Mouse (Mus musculus): ENCODE data around the gene Tbce. TPM values are rescaled to one million over a fixed set of nuclear protein-coding genes. Genes with fewer than 3 reads are reported as not detected.

The Tbce gene
- 46.7 TPM for polyA plus RNA-seq (2014; fragmentation: Illumina TruSeq; extraction: RNeasy Lipid Tissue Mini Kit (QIAGEN cat#74804); ENCODE audit: low read depth, low replicate concordance)

GRCm38 (mm10) chr13:14039292-14039965 lies at the start of gene Tbce:
TSS of gene Tbce (minus strand) at chr13:14039638.

GRCm38 (mm10) chr13:14063013-14063941 lies 23.8 kb upstream of the Tbce start, which contains the start of the genes Arid4b and Ggps1:
TSS of gene Arid4b (plus strand) at chr13:14063232.
TSS of gene Ggps1 (minus strand) at chr13:14063488.

GRCm38 (mm10) chr13:13953874-13954832 lies 85.3 kb downstream of the Tbce start, which contains the start of gene B3galnt2:
TSS of gene B3galnt2 (plus strand) at chr13:13954469.

Other genes with a start within 250 kb of the Tbce start
- 30.6 TPM for gene B3galnt2, start 85.2 kb downstream of the Tbce start, polyA plus RNA-seq (2014; fragmentation: Illumina TruSeq; extraction: RNeasy Lipid Tissue Mini Kit (QIAGEN cat#74804); ENCODE audit: low read depth, low replicate concordance)
- 14.1 TPM for gene Arid4b, start 23.6 kb upstream of the Tbce start, polyA plus RNA-seq (2014; fragmentation: Illumina TruSeq; extraction: RNeasy Lipid Tissue Mini Kit (QIAGEN cat#74804); ENCODE audit: low read depth, low replicate concordance)
- gene Ggps1, start 23.9 kb upstream of the Tbce start, polyA plus RNA-seq (2014; fragmentation: Illumina TruSeq; extraction: RNeasy Lipid Tissue Mini Kit (QIAGEN cat#74804); ENCODE audit: low read depth, low replicate concordance): 27.7 TPM